Mouse (Mus musculus) T-helper 1 cell (primary cell): Measurements from ENCODE around the gene 1700025G04Rik.

Experiments used
- in situ Hi-C: fragments of 300-600 bp; cut with MboI, MseI; formaldehyde crosslinking; loops from one replicate; pipeline ENCODE4 v1.15.1; 2025; ENCODE audit warnings: high pct_unique_total_duplicates

Gene 1700025G04Rik

DNA sequence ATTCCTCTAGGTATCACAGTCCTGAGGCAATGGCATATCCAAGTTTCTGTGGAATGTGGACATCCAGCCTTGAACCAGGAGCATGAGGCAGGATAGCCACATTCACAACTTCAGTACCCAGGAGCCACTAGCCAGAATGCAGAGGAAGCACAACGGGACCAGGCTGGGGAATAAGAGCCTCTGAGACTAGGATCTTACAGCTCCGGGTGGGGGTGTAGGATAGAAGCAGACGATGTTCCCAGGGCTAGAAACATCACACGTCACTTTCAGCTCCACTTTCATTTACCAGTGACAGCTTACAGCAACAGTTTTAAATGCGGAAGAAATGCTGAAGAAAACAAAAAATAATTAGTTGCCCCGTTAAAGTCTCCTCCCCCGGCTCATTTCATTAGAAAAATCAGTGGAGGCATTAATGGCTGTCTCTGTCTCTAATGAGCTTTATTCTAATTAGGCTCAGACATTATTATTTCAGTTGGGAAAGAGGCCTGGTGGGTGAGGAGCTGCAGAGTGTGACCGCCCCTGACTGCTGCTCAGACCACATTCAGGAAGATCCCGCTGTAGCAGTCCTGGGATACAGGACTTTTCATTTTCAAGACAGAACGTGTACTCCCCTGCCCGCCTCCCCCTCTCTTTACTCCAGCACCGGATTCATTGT lies 189.1 kb downstream of the 1700025G04Rik start:
- in situ Hi-C loops: no loop called here

GRCm38 (mm10) chr1:151899964-151900363 lies 190.0 kb downstream of the 1700025G04Rik start:
- in situ Hi-C loops: no loop called here

DNA sequence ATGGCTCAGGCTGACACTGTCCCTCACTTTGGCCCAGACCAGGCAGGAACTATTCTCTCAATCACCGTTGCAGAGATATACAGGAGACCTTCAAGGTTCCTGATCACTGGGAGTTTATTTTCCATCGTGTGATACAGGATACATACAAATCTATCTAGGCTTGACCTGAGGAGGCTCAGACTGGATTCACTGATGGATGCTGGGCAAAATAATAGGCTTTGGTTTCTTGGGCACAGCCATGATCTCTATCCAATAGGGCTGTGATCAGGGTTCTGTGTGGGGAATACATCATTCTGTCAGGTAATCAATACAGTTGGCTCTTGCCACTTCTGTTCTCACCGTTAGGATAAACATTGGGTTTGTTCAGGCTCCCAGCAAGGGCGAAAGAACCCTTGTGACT lies 194.5 kb downstream of the 1700025G04Rik start:
- in situ Hi-C loops: no loop called here

- in situ Hi-C loops: no loop called here
These were observed 195.9 kb downstream of the 1700025G04Rik start for GRCm38 (mm10) chr1:151893976-151894375.

- in situ Hi-C loops: no loop called here
These were observed 197.9 kb downstream of the 1700025G04Rik start for GRCm38 (mm10) chr1:151892008-151892407.

GRCm38 (mm10) chr1:151891194-151891593 lies 198.7 kb downstream of the 1700025G04Rik start:
- in situ Hi-C loops: no loop called here

DNA sequence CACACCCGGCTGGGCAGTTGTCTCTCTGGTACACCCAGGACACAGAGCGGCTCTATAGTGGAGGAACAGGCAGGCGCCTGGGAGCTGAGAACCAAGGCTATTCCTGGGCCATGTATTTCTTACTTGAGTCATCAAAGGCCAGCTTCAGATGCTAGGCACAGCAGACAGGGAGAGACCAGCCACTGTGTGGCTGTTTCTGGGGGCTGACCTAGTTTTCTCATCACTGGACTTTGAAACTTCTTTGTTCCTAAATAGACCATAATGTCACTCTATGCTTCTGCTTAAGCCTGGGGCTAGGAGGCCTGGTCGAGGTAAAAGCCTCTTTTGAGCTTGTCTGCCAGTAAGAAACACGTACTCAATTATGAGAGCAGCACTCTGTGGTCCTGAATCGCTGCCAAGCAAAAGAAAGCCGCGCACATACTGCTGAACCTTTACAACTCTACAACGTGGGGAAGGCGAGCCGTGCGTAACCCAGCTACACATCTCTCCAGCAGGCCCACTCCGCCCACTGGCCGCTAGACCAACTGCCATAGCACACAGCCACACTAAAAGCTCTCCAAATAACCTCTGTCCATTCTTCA lies 199.8 kb downstream of the 1700025G04Rik start:
- in situ Hi-C loops: no loop called here

DNA sequence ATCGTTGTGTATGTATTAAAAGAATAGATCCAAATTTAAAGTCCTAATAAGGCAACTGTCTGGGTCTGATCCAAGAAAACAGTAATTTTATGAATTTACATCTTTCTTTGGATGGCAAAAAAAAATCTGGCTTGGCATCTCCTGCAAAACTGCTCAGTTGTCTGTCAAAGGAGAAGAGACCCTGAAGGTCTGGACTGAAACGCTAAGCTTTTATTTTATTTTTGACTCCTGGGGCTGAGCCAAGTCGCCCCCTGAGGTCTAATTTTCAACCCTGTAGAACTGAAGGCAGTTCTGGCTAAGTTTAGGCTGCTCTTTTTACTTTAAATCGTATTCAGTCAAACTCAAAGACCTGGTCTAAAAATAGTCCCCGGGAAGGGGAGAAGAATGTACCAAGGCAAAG lies 202.3 kb downstream of the 1700025G04Rik start:
- in situ Hi-C loops: no loop called here

DNA sequence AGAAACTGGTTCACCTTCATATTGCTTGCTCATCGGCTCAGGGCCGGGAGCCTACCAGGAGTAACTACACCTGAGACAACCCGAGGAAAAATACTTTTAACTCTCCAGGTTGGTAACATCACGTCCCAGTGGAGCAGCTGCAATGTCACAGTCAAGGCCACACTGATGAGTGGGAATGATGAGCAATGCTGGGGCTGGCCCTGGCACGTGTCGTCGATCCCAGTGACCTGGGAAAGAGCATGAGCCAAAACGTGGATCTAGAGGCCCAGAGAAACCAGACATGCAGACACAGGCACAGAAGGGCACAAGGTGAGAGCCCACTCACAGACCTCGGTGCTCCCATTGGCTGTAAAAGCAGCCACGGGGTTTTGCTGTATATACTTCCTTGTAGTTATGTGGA lies 202.8 kb downstream of the 1700025G04Rik start:
- in situ Hi-C loops: no loop called here

DNA sequence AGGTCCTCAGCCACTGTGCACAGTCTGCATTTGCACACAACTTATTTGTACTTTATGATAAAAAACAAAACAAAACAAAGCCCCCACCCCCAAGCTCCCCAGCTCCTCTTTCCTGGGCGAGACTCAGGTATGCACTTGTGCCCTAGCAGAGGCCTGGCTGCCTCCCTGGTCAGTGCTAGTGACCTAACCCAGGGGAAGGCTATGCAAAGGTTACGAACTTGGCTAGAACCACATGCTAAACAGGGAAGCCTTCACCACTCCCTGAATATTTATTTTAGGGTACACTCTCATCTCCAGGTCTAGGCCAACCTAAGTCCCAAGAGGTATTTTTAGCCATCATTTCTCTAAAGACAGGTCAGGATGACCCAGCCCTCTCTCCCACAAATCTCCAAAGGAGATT lies 203.8 kb downstream of the 1700025G04Rik start:
- in situ Hi-C loops: no loop called here

DNA sequence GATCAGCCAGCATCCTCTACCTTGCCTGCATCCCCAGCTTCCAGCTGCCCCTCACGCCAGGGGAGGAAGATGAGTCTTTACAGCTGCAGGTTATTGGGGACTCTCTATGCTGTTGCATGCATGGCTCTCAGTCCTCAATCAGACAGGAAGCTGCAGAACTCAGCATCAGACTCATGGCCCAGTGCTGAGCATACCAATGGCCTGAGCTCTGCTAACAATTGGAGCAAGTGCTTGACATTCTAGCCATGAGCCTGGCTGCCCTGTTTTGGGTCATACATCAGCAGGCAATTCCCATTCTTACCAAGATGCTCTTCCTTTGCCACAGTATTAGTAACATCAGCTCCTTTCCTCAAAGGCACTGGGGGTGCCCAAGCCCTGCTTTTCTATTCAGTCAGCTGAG lies 208.7 kb downstream of the 1700025G04Rik start:
- in situ Hi-C loops: no loop called here

GRCm38 (mm10) chr1:151880731-151881130 lies 209.2 kb downstream of the 1700025G04Rik start:
- in situ Hi-C loops: no loop called here

GRCm38 (mm10) chr1:151879966-151880365 lies 210.0 kb downstream of the 1700025G04Rik start:
- in situ Hi-C loops: no loop called here

DNA sequence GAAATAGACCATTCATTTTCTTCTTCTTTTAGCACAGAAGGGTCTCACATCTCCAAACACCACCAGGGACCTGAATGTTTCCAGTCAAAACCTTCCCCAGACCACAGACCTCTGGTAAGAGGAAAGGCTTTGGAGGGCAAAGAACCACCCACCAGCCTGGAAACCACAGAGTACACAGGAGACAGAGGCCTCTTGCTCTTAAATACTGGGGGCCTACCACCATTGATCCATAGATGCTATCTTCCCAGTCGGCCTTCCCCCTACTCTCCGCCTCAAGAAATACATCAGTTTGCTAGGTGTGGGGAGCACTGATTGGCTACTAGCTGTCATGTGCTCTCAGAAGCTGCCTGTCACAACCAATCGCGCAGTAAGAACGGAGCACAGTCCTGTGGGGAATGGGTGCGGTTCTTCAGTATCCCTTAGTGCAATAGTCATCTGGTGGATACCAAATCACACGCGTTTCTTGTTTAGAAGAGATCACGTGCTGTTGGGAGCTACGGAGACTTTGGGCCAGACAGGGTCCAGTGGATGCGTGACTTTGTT lies 210.5 kb downstream of the 1700025G04Rik start:
- in situ Hi-C loops: no loop called here

GRCm38 (mm10) chr1:151878411-151878810 lies 211.5 kb downstream of the 1700025G04Rik start:
- in situ Hi-C loops: no loop called here

- in situ Hi-C loops: no loop called here
These were observed 217.0 kb downstream of the 1700025G04Rik start for GRCm38 (mm10) chr1:151872971-151873370.

DNA sequence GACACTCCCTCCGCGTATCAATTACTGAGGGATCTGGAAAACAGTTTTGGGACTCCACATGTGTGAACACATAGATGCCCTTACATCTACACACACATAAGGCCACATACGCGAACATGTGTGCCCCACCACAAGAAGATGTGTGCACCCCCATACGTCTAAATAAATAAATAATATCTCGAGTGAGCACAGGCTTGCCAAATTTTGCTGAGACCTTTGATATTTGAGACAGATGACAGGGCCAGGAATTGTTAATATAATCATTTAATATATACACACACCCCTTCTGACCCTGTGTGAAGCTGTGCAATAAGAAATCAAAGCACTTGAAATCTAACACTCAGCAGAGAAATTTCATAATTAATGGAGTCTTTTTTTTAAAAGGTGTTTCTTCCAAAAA lies 225.6 kb downstream of the 1700025G04Rik start:
- in situ Hi-C loops: no loop called here

DNA sequence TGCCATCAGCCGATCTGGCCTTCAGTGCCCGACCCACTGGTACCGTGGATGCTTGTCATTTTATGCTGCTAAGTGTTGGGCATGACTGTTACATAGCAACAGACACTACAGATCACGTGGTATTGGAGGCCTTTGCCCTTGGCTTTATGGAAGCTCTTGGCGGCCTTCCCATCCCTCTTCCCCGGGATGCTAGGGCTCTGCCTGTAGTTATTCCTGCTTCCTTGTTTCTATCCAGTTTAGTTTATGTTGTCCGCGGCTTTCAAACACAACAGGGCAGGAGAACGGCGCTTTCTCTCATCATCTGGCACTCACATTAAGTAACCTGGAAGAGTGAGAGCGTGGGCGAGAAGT lies 226.2 kb downstream of the 1700025G04Rik start:
- in situ Hi-C loops: no loop called here

- in situ Hi-C loops: no loop called here
These were observed 226.7 kb downstream of the 1700025G04Rik start for GRCm38 (mm10) chr1:151863135-151863796.

DNA sequence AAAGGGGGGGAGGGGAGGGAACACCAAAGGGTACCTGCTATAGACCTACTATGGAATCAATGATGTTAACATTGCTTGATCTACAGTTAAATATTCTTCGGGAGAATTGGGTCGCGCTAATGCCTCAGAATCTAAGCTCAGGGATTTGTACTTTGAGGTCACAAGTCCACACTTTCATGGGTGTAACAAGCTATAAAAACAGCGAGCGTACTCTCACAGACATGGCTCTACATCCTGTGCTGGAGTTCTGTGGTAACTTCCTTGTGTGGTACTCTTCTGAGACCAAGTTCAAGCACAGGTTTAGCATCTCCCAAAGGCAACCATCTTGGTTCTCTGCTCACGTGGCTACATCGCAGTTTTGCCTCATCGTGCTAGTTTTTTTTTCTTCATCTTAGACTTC lies 227.8 kb downstream of the 1700025G04Rik start:
- in situ Hi-C loops: no loop called here

GRCm38 (mm10) chr1:151861334-151861995 lies 228.5 kb downstream of the 1700025G04Rik start:
- in situ Hi-C loops: no loop called here

- in situ Hi-C loops: no loop called here
These were observed 231.5 kb downstream of the 1700025G04Rik start for GRCm38 (mm10) chr1:151858474-151858873.
